Mouse (Mus musculus): ENCODE data around the gene Adamts7.

GRCm38 (mm10) chr9:90171421-90171820 lies 8.6 kb downstream of the Adamts7 start:
- TF ChIP-seq CTCF (IDR thresholded peaks at IDR 0.05; ENCODE audit: control insufficient read depth, insufficient read depth, low read length) (no peak), POLR2A (IDR thresholded peaks at IDR 0.05; ENCODE audit: borderline replicate concordance, control insufficient read depth, low read depth, low read length) (no peak)
